Mouse (Mus musculus) embryonic facial prominence, embryonic 12.5 days (tissue): ENCODE data around the gene Msh5. TPM values are rescaled to one million over a fixed set of nuclear protein-coding genes. Genes with fewer than 3 reads are reported as not detected.

Experiments used
- ATAC-seq: fragments of 200-750 bp; cut with Nextera tagmentation; 2 replicates; pipeline ENCODE4 v1.8.0; 2017; ENCODE audit not compliant: insufficient number of reproducible peaks, insufficient read depth, low FRiP score, low TSS enrichment
- H3K27ac ChIP-seq: fragments of 300-500 bp; sonication (generic); 2 replicates; pipeline ENCODE4 v1.5.1; 2016; ENCODE audit warnings: mild to moderate bottlenecking
- H3K27me3 ChIP-seq: fragments of 300-500 bp; sonication (generic); 2 replicates; pipeline ENCODE4 v1.6.1; 2016; ENCODE audit warnings: mild to moderate bottlenecking, moderate library complexity
- H3K36me3 ChIP-seq: fragments of 300-500 bp; sonication (generic); 2 replicates; pipeline ENCODE4 v1.6.1; 2016; ENCODE audit warnings: mild to moderate bottlenecking
- H3K4me1 ChIP-seq: fragments of 300-500 bp; sonication (generic); 2 replicates; pipeline ENCODE4 v1.6.1; 2016
- H3K4me2 ChIP-seq: fragments of 300-500 bp; sonication (generic); replicated peaks from 2 replicates; pipeline ENCODE4 v1.6.1; 2016; ENCODE audit warnings: mild to moderate bottlenecking, moderate library complexity
- H3K4me3 ChIP-seq: fragments of 300-500 bp; sonication (generic); 2 replicates; pipeline ENCODE4 v1.5.1; 2016; ENCODE audit warnings: mild to moderate bottlenecking
- H3K9ac ChIP-seq: fragments of 300-500 bp; sonication (generic); 2 replicates; pipeline ENCODE4 v1.6.1; 2016; ENCODE audit warnings: mild to moderate bottlenecking, moderate library complexity
- H3K9me3 ChIP-seq: fragments of 300-500 bp; sonication (generic); 2 replicates; pipeline ENCODE4 v1.6.1; 2016; ENCODE audit warnings: mild to moderate bottlenecking, moderate library complexity
- WGBS: fragments of 180-500 bp; shearing (Covaris S2); methylation state at CpG from one replicate; pipeline ENCODE4 v1.1.7; 2016; 5-methylcytosine and 5-hydroxymethylcytosine counted together
- polyA plus RNA-seq: library from polyadenylated mRNA; unstranded; fragments of >200 nt; fragmentation: Nextera tagmentation; extraction: Ambion mirVana; gene quantifications from 2 replicates; pipeline ENCODE4 v1.2.1, GENCODE M21; 2016

Gene Msh5
- polyA plus RNA-seq, 1 experiment from 2014 or later = 4.2 TPM

GRCm38 (mm10) chr17:35052271-35052798, 5.8 kb upstream of the Msh5 start:
- Histone ChIP-seq H3K36me3 (peaks cover 40% of the 10 kb centered on the region), H3K4me3 (peak overlapping the region; percentile 62), H3K27me3 (no peaks in the 10 kb centered on the region), H3K9me3 (no peaks in the 10 kb centered on the region), H3K27ac (peak overlapping the region; percentile 98), H3K4me2 (peak overlapping the region; percentile 92), H3K9ac (peak overlapping the region; percentile 83), H3K4me1 (peaks cover 37% of the 10 kb centered on the region)
- ATAC-seq = no peak
- 75% methylated on average over 12 of the region's 12 CpGs for WGBS

- peak overlapping the region; percentile 98 for H3K27ac ChIP-seq
- H3K9me3 ChIP-seq = no peaks in the 10 kb centered on the region
- WGBS = 1% methylated on average over 18 of the region's 21 CpGs
- peak overlapping the region; percentile 83 for H3K9ac ChIP-seq
- peak overlapping the region; percentile 62 for H3K4me3 ChIP-seq
- H3K4me2 ChIP-seq = peak overlapping the region; percentile 92
- H3K4me1 ChIP-seq = peaks cover 43% of the 10 kb centered on the region
- no peaks in the 10 kb centered on the region for H3K27me3 ChIP-seq
- ATAC-seq = no peak
- H3K36me3 ChIP-seq = peaks cover 37% of the 10 kb centered on the region
Observed at GRCm38 (mm10) chr17:35051156-35052086, 4.9 kb upstream of the Msh5 start.

- Histone ChIP-seq H3K4me3 (peak overlapping the region; percentile 62), H3K4me2 (peak overlapping the region; percentile 92), H3K4me1 (peaks cover 43% of the 10 kb centered on the region), H3K27me3 (no peaks in the 10 kb centered on the region), H3K36me3 (peaks cover 27% of the 10 kb centered on the region), H3K9ac (peak overlapping the region; percentile 83), H3K27ac (peak overlapping the region; percentile 98), H3K9me3 (no peaks in the 10 kb centered on the region)
- under 1% methylated on average over 27 of the region's 27 CpGs for WGBS
- ATAC-seq = peak; percentile 9; the same call in 1 of the 2 replicates
Observed at GRCm38 (mm10) chr17:35050126-35050750, 3.7 kb upstream of the Msh5 start.

GRCm38 (mm10) chr17:35049561-35050016, 3.0 kb upstream of the Msh5 start, which contains the start of gene Clic1:
TSS of gene Clic1 (plus strand) at chr17:35049966.
- Histone ChIP-seq H3K4me1 (peaks cover 43% of the 10 kb centered on the region), H3K36me3 (peaks cover 22% of the 10 kb centered on the region), H3K9me3 (no peaks in the 10 kb centered on the region), H3K9ac (peak within 1 kb of the TSS; percentile 83), H3K27ac (peak within 1 kb of the TSS; percentile 98), H3K27me3 (no peaks in the 10 kb centered on the region), H3K4me3 (peak within 1 kb of the TSS; percentile 62), H3K4me2 (peak within 1 kb of the TSS; percentile 92)
- 5% methylated on average over 11 of the region's 11 CpGs for WGBS
- ATAC-seq = peak; percentile 31; the same call in 1 of the 2 replicates

GRCm38 (mm10) chr17:35048932-35049440, 2.4 kb upstream of the Msh5 start:
- Histone ChIP-seq H3K9ac (0 out of 2 replicates have a peak overlapping the region, but pooled peaks have one; percentile 83), H3K4me3 (no peak overlapping the region; the same call in 1 of the 2 replicates), H3K4me1 (peaks cover 43% of the 10 kb centered on the region), H3K9me3 (no peaks in the 10 kb centered on the region), H3K36me3 (peaks cover 18% of the 10 kb centered on the region), H3K27me3 (no peaks in the 10 kb centered on the region), H3K4me2 (peak overlapping the region; percentile 92), H3K27ac (peak overlapping the region; percentile 98)
- ATAC-seq = no peak
- WGBS = 73% methylated on average over 5 of the region's 5 CpGs

GRCm38 (mm10) chr17:35048149-35048931, 1.8 kb upstream of the Msh5 start:
- H3K27me3 ChIP-seq = no peaks in the 10 kb centered on the region
- H3K4me2 ChIP-seq = no peak overlapping the region
- WGBS = 40% methylated on average over 11 of the region's 11 CpGs
- no peak for ATAC-seq
- no peaks in the 10 kb centered on the region for H3K9me3 ChIP-seq
- H3K4me3 ChIP-seq = no peak overlapping the region
- H3K4me1 ChIP-seq = peaks cover 43% of the 10 kb centered on the region
- no peak overlapping the region for H3K9ac ChIP-seq
- H3K36me3 ChIP-seq = peaks cover 11% of the 10 kb centered on the region
- H3K27ac ChIP-seq = peak overlapping the region; percentile 58

GRCm38 (mm10) chr17:35047688-35048087, 1.1 kb upstream of the Msh5 start:
- Histone ChIP-seq H3K27ac (peak overlapping the region; percentile 58), H3K4me1 (peaks cover 41% of the 10 kb centered on the region), H3K27me3 (no peaks in the 10 kb centered on the region), H3K9ac (no peak overlapping the region), H3K36me3 (peaks cover 5% of the 10 kb centered on the region), H3K4me2 (no peak overlapping the region), H3K9me3 (no peaks in the 10 kb centered on the region), H3K4me3 (no peak overlapping the region)
- 54% methylated on average over 1 of the region's 1 CpGs for WGBS
- ATAC-seq = no peak

GRCm38 (mm10) chr17:35045807-35046680, 501 bp downstream of the Msh5 start:
- Histone ChIP-seq H3K27ac (peak overlapping the region; percentile 86), H3K9me3 (no peaks in the 10 kb centered on the region), H3K4me1 (peaks cover 29% of the 10 kb centered on the region), H3K4me2 (peak overlapping the region; percentile 96), H3K9ac (peak overlapping the region; percentile 85), H3K4me3 (peak overlapping the region; percentile 55), H3K27me3 (no peaks in the 10 kb centered on the region), H3K36me3 (no peaks in the 10 kb centered on the region)
- peak; percentile 64 for ATAC-seq
- 6% methylated on average over 34 of the region's 48 CpGs for WGBS

GRCm38 (mm10) chr17:35044904-35045806, 1.4 kb downstream of the Msh5 start:
- WGBS = 83% methylated on average over 7 of the region's 7 CpGs
- H3K27me3 ChIP-seq = no peaks in the 10 kb centered on the region
- H3K4me3 ChIP-seq = peak overlapping the region; percentile 55
- peak overlapping the region; percentile 96 for H3K4me2 ChIP-seq
- H3K9ac ChIP-seq = 0 out of 2 replicates have a peak overlapping the region, but pooled peaks have one; percentile 85
- H3K27ac ChIP-seq = no peak overlapping the region
- peaks cover 29% of the 10 kb centered on the region for H3K4me1 ChIP-seq
- no peaks in the 10 kb centered on the region for H3K9me3 ChIP-seq
- H3K36me3 ChIP-seq = no peaks in the 10 kb centered on the region
- ATAC-seq = no peak
